Mouse (Mus musculus): ENCODE results near the gene Npas2. TPM values are rescaled to one million over a fixed set of nuclear protein-coding genes. Genes with fewer than 3 reads are reported as not detected.

Npas2 gene
- total RNA-seq, 1 experiment from 2014 or later: not detected

DNA sequence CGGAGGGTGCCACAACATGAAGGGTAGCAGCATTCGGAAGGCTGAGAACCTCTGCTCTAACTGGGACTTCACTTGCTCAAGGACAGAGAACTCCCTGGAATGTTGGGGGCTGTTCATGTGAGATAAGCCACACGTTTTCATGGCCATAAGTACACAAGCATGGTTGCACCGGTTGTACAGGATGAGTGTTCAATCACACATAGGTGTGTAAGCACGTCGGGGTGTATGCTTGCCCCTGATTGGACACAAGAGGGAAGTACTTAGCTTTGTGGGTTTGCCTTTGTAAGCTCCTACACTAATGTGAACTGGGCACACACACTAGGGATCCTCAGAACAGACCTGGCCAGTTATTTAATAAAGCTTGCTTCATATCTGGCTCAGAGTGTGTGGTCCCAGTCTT is 204.8 kb downstream of the Npas2 start:
- no peak for ATAC-seq (replicated peaks; ENCODE audit: low read depth, poor library complexity, severe bottlenecking)

- no peak for ATAC-seq (replicated peaks; ENCODE audit: low read depth, poor library complexity, severe bottlenecking)
Observed at GRCm38 (mm10) chr1:39399228-39399627, 205.7 kb downstream of the Npas2 start.

DNA sequence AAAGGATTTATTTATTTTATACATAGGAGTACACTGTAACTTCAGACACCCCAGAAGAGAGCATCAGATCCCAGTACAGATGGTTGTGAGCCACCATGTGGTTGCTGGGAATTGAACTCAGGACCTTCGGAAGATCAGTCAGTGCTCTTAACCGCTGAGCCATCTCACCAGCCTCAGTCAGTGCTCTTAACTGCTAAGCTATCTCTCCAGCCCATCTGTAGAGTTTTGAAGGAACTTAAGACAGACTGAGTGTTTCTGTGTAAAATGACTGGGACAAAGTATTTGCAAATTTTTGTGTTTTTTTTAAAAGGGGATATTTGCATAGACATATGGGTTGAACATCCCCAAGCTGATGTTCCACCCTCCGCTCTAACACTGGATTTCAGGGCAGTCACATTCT is 206.6 kb downstream of the Npas2 start:
- ATAC-seq (replicated peaks; ENCODE audit: low read depth, poor library complexity, severe bottlenecking): no peak

GRCm38 (mm10) chr1:39407108-39407507 is 213.6 kb downstream of the Npas2 start:
- no peak for ATAC-seq (replicated peaks; ENCODE audit: low read depth, poor library complexity, severe bottlenecking)

- ATAC-seq (replicated peaks; ENCODE audit: low read depth, poor library complexity, severe bottlenecking): no peak
Observed at GRCm38 (mm10) chr1:39408123-39408522, 214.6 kb downstream of the Npas2 start.

- ATAC-seq (replicated peaks; ENCODE audit: low read depth, poor library complexity, severe bottlenecking): peak; percentile 75
Observed at GRCm38 (mm10) chr1:39408668-39409067, 215.1 kb downstream of the Npas2 start.

- ATAC-seq (replicated peaks; ENCODE audit: low read depth, poor library complexity, severe bottlenecking): no peak
Observed at GRCm38 (mm10) chr1:39410085-39410821, 216.7 kb downstream of the Npas2 start.

Other genes with a start within 250 kb of the Npas2 start
- gene Pdcl3, start 208.1 kb upstream of the Npas2 start, total RNA-seq (2017): 40.8 and 83.4 TPM in 2 replicates
- gene Rpl31, start 174.1 kb downstream of the Npas2 start, total RNA-seq (2017): 610 and 623 TPM in 2 replicates